Mouse (Mus musculus): ENCODE data around the gene Med15.

GRCm38 (mm10) chr16:17626269-17626555 is 106.5 kb downstream of the Med15 start:
- TF ChIP-seq CTCF (IDR thresholded peaks at IDR 0.05; ENCODE audit: extremely low read depth, insufficient read depth, low read length) (no peak), POLR2A (IDR thresholded peaks at IDR 0.05; ENCODE audit: extremely low read depth, insufficient read depth, low read length) (no peak)

Data from cortical plate, adult 2 months (tissue).